Mouse (Mus musculus) embryonic facial prominence, embryonic 14.5 days (tissue): ENCODE results near the gene Pgap3. TPM values are rescaled to one million over a fixed set of nuclear protein-coding genes. Genes with fewer than 3 reads are reported as not detected.

Experiments
- ATAC-seq: fragments of 200-750 bp; cut with Nextera tagmentation; 2 replicates; pipeline ENCODE4 v1.8.0; 2017; ENCODE audit warnings: low read depth, moderate number of reproducible peaks, moderate TSS enrichment
- DNase-seq: peaks from one replicate; pipeline ENCODE4 v3.0.0-alpha.2; 2015; ENCODE audit warnings: low spot score
- H3K27ac ChIP-seq: fragments of 300-500 bp; sonication (generic); replicated peaks from 2 replicates; pipeline ENCODE4 v1.5.1; 2014; ENCODE audit warnings: low read depth, mild to moderate bottlenecking, low read length, moderate library complexity
- H3K27me3 ChIP-seq: fragments of 300-500 bp; sonication (generic); replicated peaks from 2 replicates; pipeline ENCODE4 v1.6.1; 2014; ENCODE audit warnings: low read length; ENCODE audit not compliant: control insufficient read depth, insufficient read depth
- H3K36me3 ChIP-seq: fragments of 300-500 bp; sonication (generic); 2 replicates; pipeline ENCODE4 v1.6.1; 2014; ENCODE audit warnings: low read length, mixed read lengths; ENCODE audit not compliant: control insufficient read depth, insufficient read depth
- H3K4me1 ChIP-seq: fragments of 300-500 bp; sonication (generic); 2 replicates; pipeline ENCODE4 v1.6.1; 2014; ENCODE audit warnings: antibody characterized with exemption, low read length; ENCODE audit not compliant: control insufficient read depth, insufficient read depth
- H3K4me2 ChIP-seq: fragments of 300-500 bp; sonication (generic); 2 replicates; pipeline ENCODE4 v1.6.1; 2014; ENCODE audit warnings: low read depth, mild to moderate bottlenecking, low read length, moderate library complexity, mixed read lengths
- H3K4me3 ChIP-seq: fragments of 300-500 bp; sonication (generic); 2 replicates; pipeline ENCODE4 v1.5.1; 2014; ENCODE audit warnings: low read depth, mild to moderate bottlenecking, low read length
- H3K9ac ChIP-seq: fragments of 300-500 bp; sonication (generic); 2 replicates; pipeline ENCODE4 v1.6.1; 2014; ENCODE audit warnings: low read depth, mild to moderate bottlenecking, low read length, moderate library complexity, mixed read lengths
- H3K9me3 ChIP-seq: fragments of 300-500 bp; sonication (generic); 2 replicates; pipeline ENCODE4 v1.6.1; 2016; ENCODE audit warnings: low read length; ENCODE audit not compliant: control insufficient read depth
- WGBS: fragments of 180-500 bp; shearing (Covaris S2); extraction: QIAGEN DNeasy Blood & Tissue Kit; methylation state at CpG from one replicate; pipeline ENCODE4 v1.1.7; 2014; 5-methylcytosine and 5-hydroxymethylcytosine counted together
- polyA plus RNA-seq: library from polyadenylated mRNA; unstranded; fragments of >200 nt; fragmentation: Nextera tagmentation; extraction: Ambion mirVana; gene quantifications from 2 replicates; pipeline ENCODE4 v1.2.1, GENCODE M21; 2014

The Pgap3 gene
- polyA plus RNA-seq, 1 experiment from 2014 or later = 9.3 TPM

DNA sequence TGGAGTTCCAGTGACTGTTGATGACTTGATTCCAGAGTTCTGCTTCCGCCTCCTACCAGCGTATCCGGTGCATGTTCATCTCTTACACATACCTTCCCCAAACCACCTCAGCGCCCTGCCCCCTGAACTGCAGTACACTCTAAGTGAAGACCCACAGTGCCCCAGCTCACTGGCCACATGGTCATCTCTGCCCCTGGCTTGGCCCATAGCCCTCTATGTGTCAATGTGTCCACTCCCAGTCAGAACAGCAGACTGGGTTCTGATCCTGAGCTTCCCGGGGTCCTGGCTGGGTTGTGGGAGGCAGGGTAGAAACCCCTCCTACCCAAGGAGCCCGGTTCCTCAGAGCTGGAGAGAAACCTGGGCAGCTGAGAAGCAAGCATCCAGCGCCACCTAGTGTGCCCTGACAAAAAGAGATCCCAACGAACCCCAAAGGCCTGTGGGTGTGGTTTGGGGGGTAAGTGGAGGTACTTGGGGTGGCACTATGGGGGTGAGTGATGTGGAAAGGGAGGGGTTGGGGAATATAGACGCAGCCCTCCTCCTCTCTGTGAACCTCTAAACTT is 11.0 kb downstream of the Pgap3 start:
- H3K4me1 ChIP-seq = peaks cover 10% of the 10 kb centered on the region; the same call in 1 of the 2 replicates
- 21% methylated on average over 9 of the region's 9 CpGs for WGBS
- ATAC-seq = no peak

GRCm38 (mm10) chr11:98388282-98388681 is 12.0 kb downstream of the Pgap3 start:
- no peak overlapping the region for H3K27ac ChIP-seq
- no peaks in the 10 kb centered on the region for H3K36me3 ChIP-seq
- ATAC-seq (no peak), DNase-seq (no peak)
- H3K4me2 ChIP-seq = no peak overlapping the region
- no peaks in the 10 kb centered on the region for H3K9me3 ChIP-seq
- no peak overlapping the region for H3K9ac ChIP-seq
- no peak overlapping the region for H3K4me3 ChIP-seq
- WGBS = 74% methylated on average over 10 of the region's 10 CpGs
- H3K27me3 ChIP-seq = peaks cover 50% of the 10 kb centered on the region
- H3K4me1 ChIP-seq = 0 out of 2 replicates have a peak, but pooled peaks cover 4% of the 10 kb centered on the region

More for the DNA sequence above, 11.0 kb downstream of the Pgap3 start:
- H3K4me2 ChIP-seq = no peak overlapping the region
- no peak overlapping the region for H3K4me3 ChIP-seq
- H3K27me3 ChIP-seq = peaks cover 50% of the 10 kb centered on the region
- H3K9ac ChIP-seq = no peak overlapping the region
- H3K9me3 ChIP-seq = no peaks in the 10 kb centered on the region
- no peaks in the 10 kb centered on the region for H3K36me3 ChIP-seq
- H3K27ac ChIP-seq = no peak overlapping the region
- peak; percentile 65 for DNase-seq

- Histone ChIP-seq H3K27me3 (peaks cover 50% of the 10 kb centered on the region), H3K36me3 (no peaks in the 10 kb centered on the region), H3K9ac (no peak overlapping the region), H3K4me2 (0 out of 2 replicates have a peak overlapping the region, but pooled peaks have one; percentile 10), H3K27ac (no peak overlapping the region), H3K9me3 (no peaks in the 10 kb centered on the region), H3K4me3 (no peak overlapping the region), H3K4me1 (no peaks in the 10 kb centered on the region)
- 53% methylated on average over 14 of the region's 14 CpGs for WGBS
- DNase-seq = no peak
- no peak for ATAC-seq
Observed at GRCm38 (mm10) chr11:98387056-98387577, 13.2 kb downstream of the Pgap3 start.

DNA sequence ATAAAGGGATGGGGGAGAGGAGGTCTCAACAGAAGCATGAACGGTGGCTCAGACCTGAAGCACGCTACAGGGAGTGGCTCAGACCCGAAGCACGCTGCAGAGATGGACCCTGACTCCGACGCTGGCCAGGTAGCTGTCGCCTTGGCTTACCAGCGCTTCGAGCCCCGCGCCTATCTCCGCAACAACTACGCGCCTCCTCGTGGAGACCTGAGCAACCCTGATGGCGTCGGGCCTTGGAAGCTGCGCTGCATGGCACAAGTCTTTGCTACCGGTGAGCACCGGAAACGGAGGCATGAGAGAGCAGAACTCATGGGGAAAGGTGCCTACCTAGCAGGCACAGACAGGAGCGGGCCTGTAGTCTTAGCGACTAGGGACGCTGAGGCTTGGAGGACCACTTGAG is 13.7 kb downstream of the Pgap3 start:
- H3K4me2 ChIP-seq = 0 out of 2 replicates have a peak overlapping the region, but pooled peaks have one; percentile 10
- no peaks in the 10 kb centered on the region for H3K9me3 ChIP-seq
- no peaks in the 10 kb centered on the region for H3K4me1 ChIP-seq
- DNase-seq (no peak), ATAC-seq (no peak)
- 17% methylated on average over 24 of the region's 24 CpGs for WGBS
- no peaks in the 10 kb centered on the region for H3K36me3 ChIP-seq
- H3K9ac ChIP-seq = peak overlapping the region; percentile 37; the same call in 1 of the 2 replicates
- peaks cover 50% of the 10 kb centered on the region for H3K27me3 ChIP-seq
- H3K4me3 ChIP-seq = peak overlapping the region; percentile 1; the same call in 1 of the 2 replicates
- no peak overlapping the region for H3K27ac ChIP-seq

DNA sequence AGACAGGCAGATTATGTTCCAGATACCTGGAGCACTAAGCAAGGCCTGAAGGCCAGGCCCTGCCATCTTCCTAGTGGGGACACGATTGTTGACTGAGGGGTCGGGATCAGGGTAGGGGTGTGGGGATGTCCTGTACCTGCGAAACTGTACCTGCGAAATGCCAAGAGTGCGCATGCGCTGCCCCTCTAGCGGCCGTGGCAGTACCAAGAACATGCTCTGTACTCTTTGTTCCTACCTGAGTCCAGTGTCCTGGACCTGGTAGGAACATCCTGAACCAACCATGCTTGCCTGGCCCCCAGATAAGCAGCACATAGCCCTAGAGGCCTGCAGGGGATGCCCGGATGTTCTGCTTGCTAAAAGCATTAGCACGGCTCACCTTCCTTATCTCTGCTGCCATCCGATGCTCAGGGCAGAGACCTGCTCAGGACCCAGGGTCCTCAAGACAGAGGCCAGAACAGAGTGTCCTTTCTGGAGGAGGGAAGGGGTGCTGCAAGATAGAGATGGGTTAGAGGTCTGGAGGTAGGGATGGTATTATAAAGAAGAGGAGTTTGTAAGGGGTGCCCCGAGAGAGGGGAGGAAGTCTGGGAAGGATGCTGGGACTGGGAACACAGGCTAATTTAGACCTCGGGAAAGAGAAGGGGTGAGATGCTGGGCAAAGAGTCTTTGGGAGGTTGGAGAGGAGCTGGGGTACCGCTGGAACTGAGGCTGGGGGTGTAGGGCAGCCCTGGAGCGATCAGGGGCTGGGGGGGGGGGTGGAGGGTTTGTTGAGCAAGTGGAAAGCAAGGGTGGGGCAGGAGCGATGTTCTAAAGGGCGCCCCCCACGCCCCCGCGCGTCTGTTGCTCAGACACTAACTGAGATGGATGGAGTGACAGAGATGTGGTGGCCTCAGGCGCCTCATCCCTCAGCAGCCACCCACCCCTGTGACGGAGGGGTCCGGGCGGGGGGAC is 14.4 kb downstream of the Pgap3 start, which contains the start of gene Pnmt:
TSS of gene Pnmt (plus strand) at position 813 of the 948 bp plus-strand sequence.
- peak within 1 kb of the TSS; percentile 37; the same call in 1 of the 2 replicates for H3K9ac ChIP-seq
- WGBS = 62% methylated on average over 21 of the region's 25 CpGs
- peaks cover 2% of the 10 kb centered on the region; the same call in 1 of the 2 replicates for H3K36me3 ChIP-seq

GRCm38 (mm10) chr11:98384721-98385637 is 15.3 kb downstream of the Pgap3 start:
- H3K27ac ChIP-seq = no peak overlapping the region
- no peak for DNase-seq
- no peak overlapping the region for H3K9ac ChIP-seq
- no peaks in the 10 kb centered on the region for H3K4me1 ChIP-seq
- ATAC-seq = no peak
- H3K27me3 ChIP-seq = peaks cover 45% of the 10 kb centered on the region
- WGBS = 66% methylated on average over 8 of the region's 8 CpGs
- H3K4me3 ChIP-seq = no peak overlapping the region
- no peaks in the 10 kb centered on the region for H3K9me3 ChIP-seq
- peaks cover 11% of the 10 kb centered on the region for H3K36me3 ChIP-seq
- H3K4me2 ChIP-seq = no peak overlapping the region

More for the DNA sequence above, 14.4 kb downstream of the Pgap3 start, which contains the start of gene Pnmt:
- Histone ChIP-seq H3K9me3 (no peaks in the 10 kb centered on the region), H3K27ac (no peak within 1 kb of the TSS), H3K4me2 (0 out of 2 replicates have a peak within 1 kb of the TSS, but pooled peaks have one; percentile 10), H3K4me1 (no peaks in the 10 kb centered on the region), H3K27me3 (peaks cover 49% of the 10 kb centered on the region), H3K4me3 (peak within 1 kb of the TSS; percentile 1; the same call in 1 of the 2 replicates)
- DNase-seq (no peak), ATAC-seq (no peak)

- 66% methylated on average over 17 of the region's 20 CpGs for WGBS
- Histone ChIP-seq H3K36me3 (peaks cover 19% of the 10 kb centered on the region), H3K27me3 (peaks cover 45% of the 10 kb centered on the region), H3K4me1 (no peaks in the 10 kb centered on the region), H3K4me3 (no peak overlapping the region), H3K9me3 (no peaks in the 10 kb centered on the region), H3K4me2 (no peak overlapping the region), H3K9ac (no peak overlapping the region), H3K27ac (no peak overlapping the region)
- ATAC-seq = no peak
- no peak for DNase-seq
Observed at GRCm38 (mm10) chr11:98384216-98384615, 16.1 kb downstream of the Pgap3 start.
